Mouse (Mus musculus): ENCODE results near the gene Atg7. TPM values are rescaled to one million over a fixed set of nuclear protein-coding genes. Genes with fewer than 3 reads are reported as not detected.

Atg7 gene
- polyA plus RNA-seq, 1 experiment = 14.7 TPM

DNA sequence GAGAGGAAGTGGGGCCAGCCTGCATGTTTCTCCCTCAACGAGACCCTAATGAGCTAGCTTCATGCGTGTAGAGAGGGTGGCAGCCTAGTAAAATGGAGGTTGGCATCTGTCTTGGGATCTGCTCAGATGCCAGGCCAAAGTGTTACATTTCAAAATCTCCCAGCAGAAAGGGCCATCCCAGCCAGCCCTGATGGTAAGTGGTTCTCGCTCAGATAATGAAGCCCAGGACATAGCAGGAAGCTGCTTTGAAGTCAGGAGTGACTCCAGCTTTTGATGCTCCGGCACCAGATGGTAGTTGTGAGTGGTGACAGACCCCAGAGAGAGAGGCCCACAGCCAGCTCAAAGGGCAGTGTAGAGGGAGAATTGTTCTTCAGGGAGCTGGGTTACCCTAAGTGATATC is 155.8 kb downstream of the Atg7 start:
- H3K27me3 ChIP-seq (ENCODE audit: control insufficient read depth, insufficient read depth, insufficient read length) = no peaks in the 10 kb centered on the region
- no peak for TF ChIP-seq MYOD1 (IDR thresholded peaks at IDR 0.05; ENCODE audit: control insufficient read depth, insufficient read length, low read depth)
- TF ChIP-seq USF1 (IDR thresholded peaks at IDR 0.05; ENCODE audit: low read depth) = no peak
- H3K36me3 ChIP-seq (ENCODE audit: control insufficient read depth, insufficient read depth) = no peaks in the 10 kb centered on the region
- no peak overlapping the region for H3K4me3 ChIP-seq (ENCODE audit: insufficient read depth, poor library complexity, severe bottlenecking)
- H3ac ChIP-seq (ENCODE audit: control insufficient read depth, insufficient read length, low read depth) = no peak overlapping the region
- no peaks in the 10 kb centered on the region for H3K79me3 ChIP-seq (ENCODE audit: low read depth)
- H3K79me2 ChIP-seq (ENCODE audit: control insufficient read depth, insufficient read depth) = no peaks in the 10 kb centered on the region

DNA sequence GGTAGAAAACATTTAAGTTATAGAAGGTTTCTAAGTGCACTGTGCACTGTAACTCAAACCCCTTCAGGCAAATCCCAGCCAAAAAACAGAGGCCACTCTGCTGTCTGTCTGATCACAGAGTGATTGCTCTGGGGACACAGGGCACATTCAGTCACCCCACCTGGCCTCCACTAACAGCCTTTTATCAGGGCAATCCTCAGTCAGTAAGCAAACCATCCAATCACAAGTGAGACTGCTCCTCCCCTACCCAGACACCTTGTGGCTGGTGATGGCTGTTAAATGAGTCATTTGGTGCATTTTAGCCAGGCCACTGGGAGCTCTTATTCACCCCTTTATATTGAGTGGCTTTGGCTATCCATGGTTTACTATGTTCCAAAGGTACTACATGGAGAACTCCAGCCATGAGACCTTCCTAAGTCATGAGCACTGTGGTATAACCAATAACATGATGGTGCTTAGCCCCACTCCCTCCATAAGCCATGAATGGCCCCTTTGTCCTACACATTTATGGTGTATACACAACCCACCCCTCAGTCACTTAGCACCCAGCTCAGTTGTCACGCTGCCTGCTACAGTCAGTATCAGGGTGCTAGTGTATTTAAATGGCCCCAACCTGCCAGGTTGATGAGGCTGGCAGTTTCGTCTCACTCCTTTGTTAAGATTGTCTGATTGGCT is 157.5 kb downstream of the Atg7 start:
- TF ChIP-seq MYOG (IDR thresholded peaks at IDR 0.05; ENCODE audit: control insufficient read depth, extremely low read depth, insufficient read length) (no peak), MAX (IDR thresholded peaks at IDR 0.05) (no peak), USF1 (IDR thresholded peaks at IDR 0.05; ENCODE audit: low read depth) (no peak), FOSL1 (IDR thresholded peaks at IDR 0.05; ENCODE audit: insufficient read depth, low read length, poor library complexity, severe bottlenecking) (no peak), MYOD1 (IDR thresholded peaks at IDR 0.05; ENCODE audit: control insufficient read depth, insufficient read length, low read depth) (no peak), CTCF (IDR thresholded peaks at IDR 0.05; ENCODE audit: control insufficient read depth, insufficient read depth, insufficient read length) (no peak), CEBPB (IDR thresholded peaks at IDR 0.05; ENCODE audit: low read depth) (no peak)
- no peaks in the 10 kb centered on the region for H3K79me3 ChIP-seq (ENCODE audit: low read depth)

DNA sequence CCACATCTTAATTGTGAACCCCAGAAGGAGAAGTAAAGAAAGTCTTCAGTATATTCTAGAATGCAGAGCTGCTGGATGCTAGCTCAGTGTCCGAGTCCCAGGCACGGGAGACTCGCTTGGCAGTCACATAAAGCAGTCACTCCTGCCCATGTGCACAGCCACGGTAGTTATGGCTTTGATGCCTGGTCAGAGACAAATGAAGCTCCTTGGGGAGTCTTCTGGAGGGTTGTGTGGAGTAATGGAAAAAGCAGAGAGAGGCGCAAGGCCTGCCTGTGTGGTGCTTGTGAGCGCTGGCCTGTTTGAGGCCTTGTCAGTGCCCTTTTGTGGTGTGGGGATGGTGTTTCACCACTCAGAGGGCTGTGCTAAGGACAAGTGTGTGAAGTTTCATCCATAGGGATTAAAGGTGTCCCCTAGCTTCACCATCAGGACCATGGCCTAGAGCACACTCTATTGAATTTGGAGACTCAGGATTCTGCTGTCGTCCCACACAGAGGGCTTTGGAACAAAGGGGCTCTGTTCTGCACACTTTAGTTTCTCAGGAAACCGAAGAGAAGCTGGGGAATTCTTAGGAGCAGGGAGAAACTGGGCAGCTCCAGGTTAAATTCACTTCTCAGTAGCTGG is 161.1 kb downstream of the Atg7 start:
- Histone ChIP-seq H3K4me3 (ENCODE audit: insufficient read depth, poor library complexity, severe bottlenecking) (no peak overlapping the region), H3K79me2 (ENCODE audit: control insufficient read depth, insufficient read depth) (no peaks in the 10 kb centered on the region), H3K36me3 (ENCODE audit: control insufficient read depth, insufficient read depth) (no peaks in the 10 kb centered on the region), H3ac (ENCODE audit: control insufficient read depth, insufficient read length, low read depth) (no peak overlapping the region), H3K79me3 (ENCODE audit: low read depth) (no peaks in the 10 kb centered on the region), H3K27me3 (ENCODE audit: control insufficient read depth, insufficient read depth, insufficient read length) (no peaks in the 10 kb centered on the region)
- no peak for TF ChIP-seq CTCF (IDR thresholded peaks at IDR 0.05; ENCODE audit: control insufficient read depth, insufficient read depth, insufficient read length)
- no peak for TF ChIP-seq FOSL1 (IDR thresholded peaks at IDR 0.05; ENCODE audit: insufficient read depth, low read length, poor library complexity, severe bottlenecking)
- no peak for TF ChIP-seq MYOG (IDR thresholded peaks at IDR 0.05; ENCODE audit: control insufficient read depth, extremely low read depth, insufficient read length)
- TF ChIP-seq CEBPB (IDR thresholded peaks at IDR 0.05; ENCODE audit: low read depth) = no peak
- TF ChIP-seq USF1 (IDR thresholded peaks at IDR 0.05; ENCODE audit: low read depth) = no peak
- TF ChIP-seq MYOD1 (IDR thresholded peaks at IDR 0.05; ENCODE audit: control insufficient read depth, insufficient read length, low read depth) = no peak
- TF ChIP-seq MAX (IDR thresholded peaks at IDR 0.05) = no peak

More for the DNA sequence above, 157.5 kb downstream of the Atg7 start:
- no peak overlapping the region for H3ac ChIP-seq (ENCODE audit: control insufficient read depth, insufficient read length, low read depth)
- no peak overlapping the region for H3K4me3 ChIP-seq (ENCODE audit: insufficient read depth, poor library complexity, severe bottlenecking)
- no peaks in the 10 kb centered on the region for H3K79me2 ChIP-seq (ENCODE audit: control insufficient read depth, insufficient read depth)
- no peaks in the 10 kb centered on the region for H3K36me3 ChIP-seq (ENCODE audit: control insufficient read depth, insufficient read depth)
- no peaks in the 10 kb centered on the region for H3K27me3 ChIP-seq (ENCODE audit: control insufficient read depth, insufficient read depth, insufficient read length)

DNA sequence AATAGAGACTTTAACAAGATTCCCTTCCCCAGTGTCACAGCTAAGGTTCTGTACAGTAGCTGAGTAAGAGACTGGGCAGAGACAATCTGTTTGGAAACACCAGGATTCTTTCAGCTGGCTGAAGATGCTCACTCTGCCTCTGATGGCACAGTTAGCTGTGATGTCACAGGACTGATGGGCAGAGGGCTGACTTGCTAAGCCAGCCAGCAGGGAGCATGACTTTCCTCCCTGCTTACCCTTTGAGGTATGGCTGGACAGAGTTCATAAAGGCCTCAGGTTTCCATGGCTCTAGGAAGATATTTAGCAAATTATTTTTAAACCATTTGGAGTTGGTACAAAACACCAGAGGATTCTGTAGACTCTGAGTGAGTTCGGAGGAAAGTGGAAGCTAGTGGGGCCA is 162.0 kb downstream of the Atg7 start:
- no peaks in the 10 kb centered on the region for H3K79me2 ChIP-seq (ENCODE audit: control insufficient read depth, insufficient read depth)
- no peak overlapping the region for H3K4me3 ChIP-seq (ENCODE audit: insufficient read depth, poor library complexity, severe bottlenecking)
- no peaks in the 10 kb centered on the region for H3K36me3 ChIP-seq (ENCODE audit: control insufficient read depth, insufficient read depth)
- no peaks in the 10 kb centered on the region for H3K79me3 ChIP-seq (ENCODE audit: low read depth)
- TF ChIP-seq MYOD1 (IDR thresholded peaks at IDR 0.05; ENCODE audit: control insufficient read depth, insufficient read length, low read depth) (no peak), USF1 (IDR thresholded peaks at IDR 0.05; ENCODE audit: low read depth) (no peak), CTCF (IDR thresholded peaks at IDR 0.05; ENCODE audit: control insufficient read depth, insufficient read depth, insufficient read length) (no peak), MYOG (IDR thresholded peaks at IDR 0.05; ENCODE audit: control insufficient read depth, extremely low read depth, insufficient read length) (no peak), FOSL1 (IDR thresholded peaks at IDR 0.05; ENCODE audit: insufficient read depth, low read length, poor library complexity, severe bottlenecking) (no peak)
- no peak overlapping the region for H3ac ChIP-seq (ENCODE audit: control insufficient read depth, insufficient read length, low read depth)
- no peaks in the 10 kb centered on the region for H3K27me3 ChIP-seq (ENCODE audit: control insufficient read depth, insufficient read depth, insufficient read length)

DNA sequence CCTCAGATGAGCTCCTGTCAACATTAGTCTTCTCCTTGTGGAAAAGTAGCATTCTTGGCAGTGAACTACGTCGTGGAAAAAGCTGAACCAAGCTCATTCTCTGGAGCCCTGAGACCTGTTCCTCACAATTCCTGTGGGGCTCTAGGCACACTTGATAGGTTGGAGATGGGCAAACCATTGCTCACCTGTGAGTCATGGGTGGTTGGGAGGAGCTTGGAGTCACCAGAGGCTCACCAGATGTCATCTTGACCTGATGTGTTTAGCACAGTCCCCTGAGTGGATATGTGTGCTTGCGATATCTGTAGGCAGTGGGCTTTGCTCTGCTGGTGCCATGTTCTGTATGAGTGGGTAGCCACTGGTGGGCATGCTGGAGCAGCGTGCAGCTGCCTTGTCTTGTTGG is 163.0 kb downstream of the Atg7 start:
- H3K4me3 ChIP-seq (ENCODE audit: insufficient read depth, poor library complexity, severe bottlenecking) = no peak overlapping the region
- no peak overlapping the region for H3ac ChIP-seq (ENCODE audit: control insufficient read depth, insufficient read length, low read depth)
- H3K79me2 ChIP-seq (ENCODE audit: control insufficient read depth, insufficient read depth) = no peaks in the 10 kb centered on the region
- TF ChIP-seq USF1 (IDR thresholded peaks at IDR 0.05; ENCODE audit: low read depth) (no peak), MAX (IDR thresholded peaks at IDR 0.05) (no peak), CEBPB (IDR thresholded peaks at IDR 0.05; ENCODE audit: low read depth) (no peak), CTCF (IDR thresholded peaks at IDR 0.05; ENCODE audit: control insufficient read depth, insufficient read depth, insufficient read length) (no peak), MYOG (IDR thresholded peaks at IDR 0.05; ENCODE audit: control insufficient read depth, extremely low read depth, insufficient read length) (no peak), FOSL1 (IDR thresholded peaks at IDR 0.05; ENCODE audit: insufficient read depth, low read length, poor library complexity, severe bottlenecking) (no peak), MYOD1 (IDR thresholded peaks at IDR 0.05; ENCODE audit: control insufficient read depth, insufficient read length, low read depth) (no peak)
- no peaks in the 10 kb centered on the region for H3K79me3 ChIP-seq (ENCODE audit: low read depth)
- H3K36me3 ChIP-seq (ENCODE audit: control insufficient read depth, insufficient read depth) = no peaks in the 10 kb centered on the region
- H3K27me3 ChIP-seq (ENCODE audit: control insufficient read depth, insufficient read depth, insufficient read length) = no peaks in the 10 kb centered on the region

DNA sequence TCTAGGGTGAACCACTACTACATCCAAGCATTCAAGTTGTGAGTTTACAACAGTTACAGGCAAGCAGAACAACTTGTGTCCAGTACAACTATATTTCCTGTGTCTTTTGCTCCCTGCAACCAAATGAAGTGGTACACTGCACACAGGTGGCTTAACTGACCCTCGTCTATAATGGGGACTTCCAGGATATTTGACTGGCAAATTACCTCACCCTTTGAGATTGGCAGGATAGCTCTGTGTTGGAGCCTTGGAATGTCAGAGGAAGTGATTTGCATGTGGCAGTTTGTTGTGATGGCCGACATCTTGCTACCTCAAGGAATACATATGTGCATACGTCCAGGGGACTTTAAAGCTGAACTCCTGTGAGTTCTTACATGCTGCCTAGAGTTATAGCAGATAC is 164.6 kb downstream of the Atg7 start:
- H3K36me3 ChIP-seq (ENCODE audit: control insufficient read depth, insufficient read depth) = no peaks in the 10 kb centered on the region
- no peaks in the 10 kb centered on the region for H3K79me3 ChIP-seq (ENCODE audit: low read depth)
- no peaks in the 10 kb centered on the region for H3K79me2 ChIP-seq (ENCODE audit: control insufficient read depth, insufficient read depth)
- no peaks in the 10 kb centered on the region for H3K27me3 ChIP-seq (ENCODE audit: control insufficient read depth, insufficient read depth, insufficient read length)
- TF ChIP-seq MYOG (IDR thresholded peaks at IDR 0.05; ENCODE audit: control insufficient read depth, extremely low read depth, insufficient read length) (no peak), FOSL1 (IDR thresholded peaks at IDR 0.05; ENCODE audit: insufficient read depth, low read length, poor library complexity, severe bottlenecking) (no peak), MYOD1 (IDR thresholded peaks at IDR 0.05; ENCODE audit: control insufficient read depth, insufficient read length, low read depth) (no peak)
- no peak overlapping the region for H3ac ChIP-seq (ENCODE audit: control insufficient read depth, insufficient read length, low read depth)
- H3K4me3 ChIP-seq (ENCODE audit: insufficient read depth, poor library complexity, severe bottlenecking) = no peak overlapping the region

Measured in C2C12 (cell line).